Mouse (Mus musculus): ENCODE data around the gene Gm45753. TPM values are rescaled to one million over a fixed set of nuclear protein-coding genes. Genes with fewer than 3 reads are reported as not detected.
"Not testable (repeated sequence)": the region's sequence is repeated elsewhere in the genome, so short reads cannot be mapped to it uniquely, and the experiment has no call there.

Gene Gm45753
- polyA plus RNA-seq, 1 experiment from 2014 or later: not detected

GRCm38 (mm10) chr8:45329206-45329980 is 21.1 kb upstream of the Gm45753 start:
- DNase-seq (ENCODE audit: low spot score) (no peak), ATAC-seq (replicated peaks; ENCODE audit: low FRiP score) (no peak)
- Histone ChIP-seq H3K4me2 (ENCODE audit: low read depth, low read length, severe bottlenecking) (no peak overlapping the region), H3K4me1 (replicated peaks; ENCODE audit: control insufficient read depth, insufficient read depth, low read length) (no peaks in the 10 kb centered on the region), H3K27me3 (ENCODE audit: control insufficient read depth, insufficient read depth, low read length) (peaks cover 2% of the 10 kb centered on the region; the same call in 1 of the 2 replicates), H3K9me3 (ENCODE audit: control insufficient read depth, low read length) (no peaks in the 10 kb centered on the region), H3K27ac (ENCODE audit: low read depth, low read length) (no peak overlapping the region), H3K36me3 (ENCODE audit: control insufficient read depth, insufficient read depth, low read length) (no peaks in the 10 kb centered on the region), H3K4me3 (ENCODE audit: low read depth, low read length) (no peak overlapping the region), H3K9ac (ENCODE audit: low read length) (no peak overlapping the region)
- WGBS: 92% methylated on average over 6 of the region's 6 CpGs

GRCm38 (mm10) chr8:45327076-45327475 is 18.8 kb upstream of the Gm45753 start:
- DNase-seq (ENCODE audit: low spot score); H3K27me3 ChIP-seq (ENCODE audit: control insufficient read depth, insufficient read depth, low read length); H3K4me1 ChIP-seq (replicated peaks; ENCODE audit: control insufficient read depth, insufficient read depth, low read length); H3K27ac ChIP-seq (ENCODE audit: low read depth, low read length); H3K36me3 ChIP-seq (ENCODE audit: control insufficient read depth, insufficient read depth, low read length); ATAC-seq (replicated peaks; ENCODE audit: low FRiP score); H3K9me3 ChIP-seq (ENCODE audit: control insufficient read depth, low read length); H3K4me2 ChIP-seq (ENCODE audit: low read depth, low read length, severe bottlenecking); H3K9ac ChIP-seq (ENCODE audit: low read length); H3K4me3 ChIP-seq (ENCODE audit: low read depth, low read length): not testable (repeated sequence)

GRCm38 (mm10) chr8:45324151-45324550 is 15.9 kb upstream of the Gm45753 start:
- H3K4me3 ChIP-seq (ENCODE audit: low read depth, low read length): no peak overlapping the region
- DNase-seq (ENCODE audit: low spot score) (no peak), ATAC-seq (replicated peaks; ENCODE audit: low FRiP score) (no peak)
- no peak overlapping the region for H3K27ac ChIP-seq (ENCODE audit: low read depth, low read length)
- 83% methylated on average over 4 of the region's 4 CpGs for WGBS
- H3K9me3 ChIP-seq (ENCODE audit: control insufficient read depth, low read length): no peaks in the 10 kb centered on the region
- H3K4me2 ChIP-seq (ENCODE audit: low read depth, low read length, severe bottlenecking): no peak overlapping the region
- H3K9ac ChIP-seq (ENCODE audit: low read length): no peak overlapping the region
- H3K4me1 ChIP-seq (replicated peaks; ENCODE audit: control insufficient read depth, insufficient read depth, low read length): no peaks in the 10 kb centered on the region
- H3K36me3 ChIP-seq (ENCODE audit: control insufficient read depth, insufficient read depth, low read length): no peaks in the 10 kb centered on the region
- H3K27me3 ChIP-seq (ENCODE audit: control insufficient read depth, insufficient read depth, low read length): no peaks in the 10 kb centered on the region

GRCm38 (mm10) chr8:45321365-45321764 is 13.1 kb upstream of the Gm45753 start:
- DNase-seq (ENCODE audit: low spot score): no peak
- H3K27ac ChIP-seq (ENCODE audit: low read depth, low read length): no peak overlapping the region
- no peak overlapping the region for H3K4me3 ChIP-seq (ENCODE audit: low read depth, low read length)
- H3K36me3 ChIP-seq (ENCODE audit: control insufficient read depth, insufficient read depth, low read length): no peaks in the 10 kb centered on the region
- no peaks in the 10 kb centered on the region for H3K9me3 ChIP-seq (ENCODE audit: control insufficient read depth, low read length)
- no peak for ATAC-seq (replicated peaks; ENCODE audit: low FRiP score)
- no peak overlapping the region for H3K4me2 ChIP-seq (ENCODE audit: low read depth, low read length, severe bottlenecking)
- H3K9ac ChIP-seq (ENCODE audit: low read length): no peak overlapping the region
- H3K27me3 ChIP-seq (ENCODE audit: control insufficient read depth, insufficient read depth, low read length): no peaks in the 10 kb centered on the region
- H3K4me1 ChIP-seq (replicated peaks; ENCODE audit: control insufficient read depth, insufficient read depth, low read length): no peaks in the 10 kb centered on the region
- WGBS: 79% methylated on average over 2 of the region's 2 CpGs

- no peak overlapping the region for H3K4me3 ChIP-seq (ENCODE audit: low read depth, low read length)
- ATAC-seq (replicated peaks; ENCODE audit: low FRiP score): no peak
- no peaks in the 10 kb centered on the region for H3K9me3 ChIP-seq (ENCODE audit: control insufficient read depth, low read length)
- 91% methylated on average over 1 of the region's 1 CpGs for WGBS
- H3K36me3 ChIP-seq (ENCODE audit: control insufficient read depth, insufficient read depth, low read length): no peaks in the 10 kb centered on the region
- H3K27me3 ChIP-seq (ENCODE audit: control insufficient read depth, insufficient read depth, low read length): no peaks in the 10 kb centered on the region
- no peaks in the 10 kb centered on the region for H3K4me1 ChIP-seq (replicated peaks; ENCODE audit: control insufficient read depth, insufficient read depth, low read length)
- H3K4me2 ChIP-seq (ENCODE audit: low read depth, low read length, severe bottlenecking): no peak overlapping the region
- no peak for DNase-seq (ENCODE audit: low spot score)
- no peak overlapping the region for H3K9ac ChIP-seq (ENCODE audit: low read length)
- no peak overlapping the region for H3K27ac ChIP-seq (ENCODE audit: low read depth, low read length)
Observed at GRCm38 (mm10) chr8:45320930-45321329, 12.7 kb upstream of the Gm45753 start.

GRCm38 (mm10) chr8:45310967-45311366 is 2.7 kb upstream of the Gm45753 start:
- no peaks in the 10 kb centered on the region for H3K4me1 ChIP-seq (replicated peaks; ENCODE audit: control insufficient read depth, insufficient read depth, low read length)
- H3K4me3 ChIP-seq (ENCODE audit: low read depth, low read length): no peak overlapping the region
- H3K9ac ChIP-seq (ENCODE audit: low read length): no peak overlapping the region
- DNase-seq (ENCODE audit: low spot score) (no peak), ATAC-seq (replicated peaks; ENCODE audit: low FRiP score) (no peak)
- no peaks in the 10 kb centered on the region for H3K27me3 ChIP-seq (ENCODE audit: control insufficient read depth, insufficient read depth, low read length)
- H3K4me2 ChIP-seq (ENCODE audit: low read depth, low read length, severe bottlenecking): no peak overlapping the region
- H3K9me3 ChIP-seq (ENCODE audit: control insufficient read depth, low read length): no peaks in the 10 kb centered on the region
- H3K27ac ChIP-seq (ENCODE audit: low read depth, low read length): no peak overlapping the region
- 84% methylated on average over 4 of the region's 4 CpGs for WGBS
- H3K36me3 ChIP-seq (ENCODE audit: control insufficient read depth, insufficient read depth, low read length): no peaks in the 10 kb centered on the region

- H3K4me3 ChIP-seq (ENCODE audit: low read depth, low read length): no peak overlapping the region
Observed at GRCm38 (mm10) chr8:45305479-45305878, 2.8 kb downstream of the Gm45753 start.

GRCm38 (mm10) chr8:45304354-45304753 is 3.9 kb downstream of the Gm45753 start:
- Histone ChIP-seq H3K9me3 (ENCODE audit: control insufficient read depth, low read length) (no peaks in the 10 kb centered on the region), H3K4me1 (replicated peaks; ENCODE audit: control insufficient read depth, insufficient read depth, low read length) (no peaks in the 10 kb centered on the region), H3K27ac (ENCODE audit: low read depth, low read length) (no peak overlapping the region), H3K4me3 (ENCODE audit: low read depth, low read length) (no peak overlapping the region), H3K4me2 (ENCODE audit: low read depth, low read length, severe bottlenecking) (no peak overlapping the region), H3K9ac (ENCODE audit: low read length) (no peak overlapping the region), H3K27me3 (ENCODE audit: control insufficient read depth, insufficient read depth, low read length) (no peaks in the 10 kb centered on the region), H3K36me3 (ENCODE audit: control insufficient read depth, insufficient read depth, low read length) (no peaks in the 10 kb centered on the region)
- DNase-seq (ENCODE audit: low spot score) (no peak), ATAC-seq (replicated peaks; ENCODE audit: low FRiP score) (no peak)
- WGBS: 90% methylated on average over 3 of the region's 3 CpGs

More at GRCm38 (mm10) chr8:45305479-45305878, 2.8 kb downstream of the Gm45753 start:
- H3K9me3 ChIP-seq (ENCODE audit: control insufficient read depth, low read length): no peaks in the 10 kb centered on the region
- 98% methylated on average over 1 of the region's 1 CpGs for WGBS
- H3K4me2 ChIP-seq (ENCODE audit: low read depth, low read length, severe bottlenecking): no peak overlapping the region
- no peak overlapping the region for H3K9ac ChIP-seq (ENCODE audit: low read length)
- H3K36me3 ChIP-seq (ENCODE audit: control insufficient read depth, insufficient read depth, low read length): no peaks in the 10 kb centered on the region
- no peak overlapping the region for H3K27ac ChIP-seq (ENCODE audit: low read depth, low read length)
- no peak for ATAC-seq (replicated peaks; ENCODE audit: low FRiP score)
- no peaks in the 10 kb centered on the region for H3K27me3 ChIP-seq (ENCODE audit: control insufficient read depth, insufficient read depth, low read length)
- H3K4me1 ChIP-seq (replicated peaks; ENCODE audit: control insufficient read depth, insufficient read depth, low read length): no peaks in the 10 kb centered on the region
- no peak for DNase-seq (ENCODE audit: low spot score)

- H3K9me3 ChIP-seq (ENCODE audit: control insufficient read depth, low read length): no peaks in the 10 kb centered on the region
- no peaks in the 10 kb centered on the region for H3K36me3 ChIP-seq (ENCODE audit: control insufficient read depth, insufficient read depth, low read length)
- H3K4me1 ChIP-seq (replicated peaks; ENCODE audit: control insufficient read depth, insufficient read depth, low read length): no peaks in the 10 kb centered on the region
- no peak overlapping the region for H3K4me3 ChIP-seq (ENCODE audit: low read depth, low read length)
- H3K27me3 ChIP-seq (ENCODE audit: control insufficient read depth, insufficient read depth, low read length): no peaks in the 10 kb centered on the region
- H3K27ac ChIP-seq (ENCODE audit: low read depth, low read length): no peak overlapping the region
- WGBS: 63% methylated on average over 8 of the region's 8 CpGs
- no peak for ATAC-seq (replicated peaks; ENCODE audit: low FRiP score)
- no peak overlapping the region for H3K9ac ChIP-seq (ENCODE audit: low read length)
- no peak for DNase-seq (ENCODE audit: low spot score)
- no peak overlapping the region for H3K4me2 ChIP-seq (ENCODE audit: low read depth, low read length, severe bottlenecking)
Observed at GRCm38 (mm10) chr8:45302390-45302789, 5.9 kb downstream of the Gm45753 start.
